Mouse (Mus musculus): ENCODE results near the gene Ulk4. TPM values are rescaled to one million over a fixed set of nuclear protein-coding genes. Genes with fewer than 3 reads are reported as not detected.

Gene Ulk4
- polyA plus RNA-seq, 1 experiment from 2014 or later: 75.1 TPM

GRCm38 (mm10) chr9:121080834-121081233 is 196.2 kb downstream of the Ulk4 start:
- 88% methylated on average over 3 of the region's 3 CpGs for WGBS
- Histone ChIP-seq H3K9ac (ENCODE audit: low read depth, low read length) (no peak overlapping the region), H3K27me3 (replicated peaks; ENCODE audit: control insufficient read depth, insufficient read depth, low read length) (no peaks in the 10 kb centered on the region), H3K36me3 (ENCODE audit: control insufficient read depth, insufficient read depth, low read length) (no peaks in the 10 kb centered on the region), H3K27ac (ENCODE audit: low read depth, low read length) (no peak overlapping the region), H3K4me2 (no peak overlapping the region), H3K9me3 (ENCODE audit: control insufficient read depth, low read length) (no peaks in the 10 kb centered on the region), H3K4me1 (replicated peaks; ENCODE audit: control insufficient read depth, insufficient read depth, low read length) (no peaks in the 10 kb centered on the region), H3K4me3 (ENCODE audit: low read depth, low read length) (no peak overlapping the region)
- DNase-seq (ENCODE audit: low spot score) (no peak), ATAC-seq (replicated peaks; ENCODE audit: low FRiP score) (no peak)

GRCm38 (mm10) chr9:121080413-121080812 is 196.6 kb downstream of the Ulk4 start:
- no peak for ATAC-seq (replicated peaks; ENCODE audit: low FRiP score)
- H3K27ac ChIP-seq (ENCODE audit: low read depth, low read length): no peak overlapping the region
- H3K9me3 ChIP-seq (ENCODE audit: control insufficient read depth, low read length): no peaks in the 10 kb centered on the region
- H3K4me1 ChIP-seq (replicated peaks; ENCODE audit: control insufficient read depth, insufficient read depth, low read length): no peaks in the 10 kb centered on the region
- H3K4me3 ChIP-seq (ENCODE audit: low read depth, low read length): no peak overlapping the region
- no peaks in the 10 kb centered on the region for H3K27me3 ChIP-seq (replicated peaks; ENCODE audit: control insufficient read depth, insufficient read depth, low read length)
- no peak overlapping the region for H3K9ac ChIP-seq (ENCODE audit: low read depth, low read length)
- no peaks in the 10 kb centered on the region for H3K36me3 ChIP-seq (ENCODE audit: control insufficient read depth, insufficient read depth, low read length)
- DNase-seq (ENCODE audit: low spot score): no peak
- 75% methylated on average over 10 of the region's 10 CpGs for WGBS
- H3K4me2 ChIP-seq: no peak overlapping the region

GRCm38 (mm10) chr9:121079388-121080088 is 197.5 kb downstream of the Ulk4 start:
- Histone ChIP-seq H3K36me3 (ENCODE audit: control insufficient read depth, insufficient read depth, low read length) (no peaks in the 10 kb centered on the region), H3K9ac (ENCODE audit: low read depth, low read length) (no peak overlapping the region), H3K9me3 (ENCODE audit: control insufficient read depth, low read length) (no peaks in the 10 kb centered on the region), H3K27me3 (replicated peaks; ENCODE audit: control insufficient read depth, insufficient read depth, low read length) (no peaks in the 10 kb centered on the region), H3K4me1 (replicated peaks; ENCODE audit: control insufficient read depth, insufficient read depth, low read length) (no peaks in the 10 kb centered on the region), H3K4me2 (no peak overlapping the region), H3K27ac (ENCODE audit: low read depth, low read length) (no peak overlapping the region), H3K4me3 (ENCODE audit: low read depth, low read length) (no peak overlapping the region)
- 49% methylated on average over 9 of the region's 9 CpGs for WGBS
- ATAC-seq (replicated peaks; ENCODE audit: low FRiP score): no peak
- no peak for DNase-seq (ENCODE audit: low spot score)

- no peaks in the 10 kb centered on the region for H3K9me3 ChIP-seq (ENCODE audit: control insufficient read depth, low read length)
- no peak overlapping the region for H3K27ac ChIP-seq (ENCODE audit: low read depth, low read length)
- H3K27me3 ChIP-seq (replicated peaks; ENCODE audit: control insufficient read depth, insufficient read depth, low read length): no peaks in the 10 kb centered on the region
- ATAC-seq (replicated peaks; ENCODE audit: low FRiP score): no peak
- no peaks in the 10 kb centered on the region for H3K4me1 ChIP-seq (replicated peaks; ENCODE audit: control insufficient read depth, insufficient read depth, low read length)
- H3K36me3 ChIP-seq (ENCODE audit: control insufficient read depth, insufficient read depth, low read length): no peaks in the 10 kb centered on the region
- no peak for DNase-seq (ENCODE audit: low spot score)
- H3K9ac ChIP-seq (ENCODE audit: low read depth, low read length): no peak overlapping the region
- no peak overlapping the region for H3K4me2 ChIP-seq
- no peak overlapping the region for H3K4me3 ChIP-seq (ENCODE audit: low read depth, low read length)
- 46% methylated on average over 12 of the region's 12 CpGs for WGBS
These were observed 200.7 kb downstream of the Ulk4 start for GRCm38 (mm10) chr9:121076291-121076690.

- ATAC-seq (replicated peaks; ENCODE audit: low FRiP score): no peak
- Histone ChIP-seq H3K9me3 (ENCODE audit: control insufficient read depth, low read length) (no peaks in the 10 kb centered on the region), H3K4me1 (replicated peaks; ENCODE audit: control insufficient read depth, insufficient read depth, low read length) (no peaks in the 10 kb centered on the region), H3K27me3 (replicated peaks; ENCODE audit: control insufficient read depth, insufficient read depth, low read length) (no peaks in the 10 kb centered on the region), H3K4me3 (ENCODE audit: low read depth, low read length) (no peak overlapping the region), H3K9ac (ENCODE audit: low read depth, low read length) (no peak overlapping the region), H3K36me3 (ENCODE audit: control insufficient read depth, insufficient read depth, low read length) (no peaks in the 10 kb centered on the region), H3K27ac (ENCODE audit: low read depth, low read length) (no peak overlapping the region), H3K4me2 (no peak overlapping the region)
- no peak for DNase-seq (ENCODE audit: low spot score)
- 87% methylated on average over 4 of the region's 4 CpGs for WGBS
These were observed 201.8 kb downstream of the Ulk4 start for GRCm38 (mm10) chr9:121075246-121075645.

- Histone ChIP-seq H3K9me3 (ENCODE audit: control insufficient read depth, low read length) (no peaks in the 10 kb centered on the region), H3K27ac (ENCODE audit: low read depth, low read length) (no peak overlapping the region), H3K27me3 (replicated peaks; ENCODE audit: control insufficient read depth, insufficient read depth, low read length) (no peaks in the 10 kb centered on the region), H3K4me2 (no peak overlapping the region), H3K36me3 (ENCODE audit: control insufficient read depth, insufficient read depth, low read length) (no peaks in the 10 kb centered on the region), H3K9ac (ENCODE audit: low read depth, low read length) (no peak overlapping the region), H3K4me3 (ENCODE audit: low read depth, low read length) (no peak overlapping the region), H3K4me1 (replicated peaks; ENCODE audit: control insufficient read depth, insufficient read depth, low read length) (no peaks in the 10 kb centered on the region)
- WGBS: 78% methylated on average over 3 of the region's 3 CpGs
- DNase-seq (ENCODE audit: low spot score) (no peak), ATAC-seq (replicated peaks; ENCODE audit: low FRiP score) (no peak)
These were observed 202.3 kb downstream of the Ulk4 start for GRCm38 (mm10) chr9:121074726-121075125.

- DNase-seq (ENCODE audit: low spot score): no peak
- H3K4me3 ChIP-seq (ENCODE audit: low read depth, low read length): no peak overlapping the region
- no peaks in the 10 kb centered on the region for H3K27me3 ChIP-seq (replicated peaks; ENCODE audit: control insufficient read depth, insufficient read depth, low read length)
- no peak overlapping the region for H3K27ac ChIP-seq (ENCODE audit: low read depth, low read length)
- no peaks in the 10 kb centered on the region for H3K4me1 ChIP-seq (replicated peaks; ENCODE audit: control insufficient read depth, insufficient read depth, low read length)
- ATAC-seq (replicated peaks; ENCODE audit: low FRiP score): no peak
- no peak overlapping the region for H3K9ac ChIP-seq (ENCODE audit: low read depth, low read length)
- no peak overlapping the region for H3K4me2 ChIP-seq
- no peaks in the 10 kb centered on the region for H3K36me3 ChIP-seq (ENCODE audit: control insufficient read depth, insufficient read depth, low read length)
- 62% methylated on average over 8 of the region's 8 CpGs for WGBS
- H3K9me3 ChIP-seq (ENCODE audit: control insufficient read depth, low read length): no peaks in the 10 kb centered on the region
These were observed 204.8 kb downstream of the Ulk4 start for GRCm38 (mm10) chr9:121072127-121072757.

- H3K4me1 ChIP-seq (replicated peaks; ENCODE audit: control insufficient read depth, insufficient read depth, low read length): no peaks in the 10 kb centered on the region
- ATAC-seq (replicated peaks; ENCODE audit: low FRiP score): no peak
- H3K36me3 ChIP-seq (ENCODE audit: control insufficient read depth, insufficient read depth, low read length): no peaks in the 10 kb centered on the region
- no peaks in the 10 kb centered on the region for H3K9me3 ChIP-seq (ENCODE audit: control insufficient read depth, low read length)
- no peak for DNase-seq (ENCODE audit: low spot score)
- H3K27ac ChIP-seq (ENCODE audit: low read depth, low read length): no peak overlapping the region
- WGBS: 77% methylated on average over 10 of the region's 10 CpGs
- H3K27me3 ChIP-seq (replicated peaks; ENCODE audit: control insufficient read depth, insufficient read depth, low read length): no peaks in the 10 kb centered on the region
- no peak overlapping the region for H3K9ac ChIP-seq (ENCODE audit: low read depth, low read length)
- no peak overlapping the region for H3K4me2 ChIP-seq
- no peak overlapping the region for H3K4me3 ChIP-seq (ENCODE audit: low read depth, low read length)
These were observed 205.4 kb downstream of the Ulk4 start for GRCm38 (mm10) chr9:121071461-121072126.

Data from liver, embryonic 11.5 days (tissue).